Mouse (Mus musculus): ENCODE data around the gene Prep. TPM values are rescaled to one million over a fixed set of nuclear protein-coding genes. Genes with fewer than 3 reads are reported as not detected.
"Not testable (repeated sequence)": the region's sequence is repeated elsewhere in the genome, so short reads cannot be mapped to it uniquely, and the experiment has no call there.

The Prep gene
- polyA plus RNA-seq, 1 experiment = 4.9 TPM

DNA sequence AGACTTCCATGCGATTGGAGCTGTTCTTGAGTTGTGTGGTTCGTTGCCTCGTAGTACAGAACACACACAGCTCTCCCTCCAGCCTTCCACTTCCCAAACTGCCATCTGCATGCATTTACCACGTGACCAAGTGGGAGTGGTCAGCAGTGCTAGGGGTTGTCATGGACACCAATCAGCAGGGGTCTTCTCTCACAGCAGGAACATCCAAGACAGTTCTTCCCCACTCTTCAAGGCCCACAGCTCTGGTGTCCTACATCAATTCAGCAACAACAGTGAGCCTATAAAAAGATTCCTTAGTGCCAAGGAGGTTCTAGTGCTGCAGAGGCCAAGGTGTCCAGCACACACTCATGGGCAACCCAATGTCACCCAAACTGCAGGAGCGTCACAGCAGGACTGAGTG lies 84.1 kb downstream of the Prep start:
- 81% methylated on average over 5 of the region's 5 CpGs for WGBS
- TF ChIP-seq POLR2A (IDR thresholded peaks at IDR 0.05; ENCODE audit: borderline replicate concordance, control insufficient read depth, low read depth, low read length) (no peak), CTCF (IDR thresholded peaks at IDR 0.05; ENCODE audit: control insufficient read depth, insufficient read depth, low read length) (no peak)

DNA sequence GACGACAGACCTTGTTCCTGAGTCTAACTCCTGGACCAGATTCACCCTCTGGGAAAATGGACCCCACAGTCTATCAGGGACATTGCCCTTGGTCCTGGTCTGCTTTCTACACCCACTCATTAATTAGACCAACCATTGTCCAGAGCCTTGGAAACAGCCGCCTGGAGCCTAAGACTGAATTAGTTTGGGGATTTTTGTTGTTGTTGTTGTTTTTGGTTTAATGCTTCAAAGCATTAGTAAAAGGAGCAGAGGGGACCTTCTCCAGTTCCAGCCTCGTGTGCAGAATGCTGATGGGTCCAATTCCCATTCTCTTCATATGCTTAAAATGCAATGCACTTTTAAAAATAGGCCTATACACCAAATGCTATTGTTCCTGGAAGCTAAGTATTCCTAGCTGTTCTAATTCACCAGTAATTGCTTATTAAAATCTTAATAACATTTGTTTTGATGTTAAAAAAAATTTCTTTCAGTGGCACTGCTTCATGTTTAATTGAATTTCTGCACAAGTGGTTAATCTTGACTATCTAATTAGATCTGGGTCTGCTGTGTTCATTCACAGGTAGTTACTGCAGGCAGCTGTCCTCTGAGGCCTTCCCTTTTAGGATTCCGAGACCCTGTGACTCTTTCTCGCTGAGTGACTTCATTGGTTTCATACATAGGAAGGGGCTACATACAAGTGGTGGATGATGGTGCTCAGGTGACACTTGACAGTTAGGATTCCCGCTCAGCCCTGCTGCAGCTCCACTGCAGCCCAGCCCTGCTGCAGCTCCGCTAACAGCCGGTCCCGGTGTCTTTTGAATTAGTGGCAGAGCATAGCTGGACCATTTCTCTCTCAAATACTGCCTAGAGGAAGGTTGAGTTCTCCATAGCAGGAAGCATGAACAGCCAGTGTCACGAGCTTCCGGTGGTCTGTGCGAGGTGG lies 85.0 kb downstream of the Prep start:
- Histone ChIP-seq H3K4me1 (ENCODE audit: control insufficient read depth, insufficient read depth, low read length) (no peaks in the 10 kb centered on the region), H3K27ac (ENCODE audit: control insufficient read depth, insufficient read depth, low read depth, low read length, poor library complexity) (no peak overlapping the region), H3K4me3 (replicated peaks; ENCODE audit: control insufficient read depth, low read depth, low read length) (no peak overlapping the region)
- WGBS = 83% methylated on average over 12 of the region's 12 CpGs
- TF ChIP-seq CTCF (IDR thresholded peaks at IDR 0.05; ENCODE audit: control insufficient read depth, insufficient read depth, low read length) (no peak), POLR2A (IDR thresholded peaks at IDR 0.05; ENCODE audit: borderline replicate concordance, control insufficient read depth, low read depth, low read length) (no peak)

More for the DNA sequence above, 84.1 kb downstream of the Prep start:
- H3K27ac ChIP-seq (ENCODE audit: control insufficient read depth, insufficient read depth, low read depth, low read length, poor library complexity) = no peak overlapping the region
- H3K4me3 ChIP-seq (replicated peaks; ENCODE audit: control insufficient read depth, low read depth, low read length) = no peak overlapping the region
- H3K4me1 ChIP-seq (ENCODE audit: control insufficient read depth, insufficient read depth, low read length) = no peaks in the 10 kb centered on the region

DNA sequence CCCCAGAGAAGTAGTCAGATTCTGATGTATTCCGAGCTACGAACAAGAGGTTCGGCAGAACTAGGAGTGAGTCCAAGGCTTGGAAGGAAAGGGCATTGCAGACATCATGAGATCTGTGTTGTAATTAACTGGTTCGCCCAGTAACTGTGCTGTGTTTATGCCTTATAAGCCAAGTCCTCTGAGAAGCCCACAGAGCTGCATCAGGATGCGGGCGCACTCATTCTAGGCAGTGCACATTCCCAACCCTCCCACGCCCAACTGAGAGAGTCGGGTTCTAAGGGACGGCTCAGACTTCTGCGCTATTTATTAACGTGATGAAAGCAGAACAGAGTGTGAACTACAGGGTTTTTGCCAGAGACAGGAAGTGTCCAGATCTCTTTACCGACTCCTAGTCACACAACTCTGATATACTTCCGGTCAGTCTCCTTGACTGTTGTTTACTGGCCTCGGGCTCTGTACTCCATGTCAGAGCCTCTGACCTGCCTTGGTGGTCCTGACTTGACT lies 87.6 kb downstream of the Prep start:
- TF ChIP-seq CTCF (IDR thresholded peaks at IDR 0.05; ENCODE audit: control insufficient read depth, insufficient read depth, low read length) (no peak), POLR2A (IDR thresholded peaks at IDR 0.05; ENCODE audit: borderline replicate concordance, control insufficient read depth, low read depth, low read length) (no peak)
- H3K4me1 ChIP-seq (ENCODE audit: control insufficient read depth, insufficient read depth, low read length) = no peaks in the 10 kb centered on the region
- H3K27ac ChIP-seq (ENCODE audit: control insufficient read depth, insufficient read depth, low read depth, low read length, poor library complexity) = no peak overlapping the region
- no peak overlapping the region for H3K4me3 ChIP-seq (replicated peaks; ENCODE audit: control insufficient read depth, low read depth, low read length)
- 87% methylated on average over 14 of the region's 14 CpGs for WGBS

DNA sequence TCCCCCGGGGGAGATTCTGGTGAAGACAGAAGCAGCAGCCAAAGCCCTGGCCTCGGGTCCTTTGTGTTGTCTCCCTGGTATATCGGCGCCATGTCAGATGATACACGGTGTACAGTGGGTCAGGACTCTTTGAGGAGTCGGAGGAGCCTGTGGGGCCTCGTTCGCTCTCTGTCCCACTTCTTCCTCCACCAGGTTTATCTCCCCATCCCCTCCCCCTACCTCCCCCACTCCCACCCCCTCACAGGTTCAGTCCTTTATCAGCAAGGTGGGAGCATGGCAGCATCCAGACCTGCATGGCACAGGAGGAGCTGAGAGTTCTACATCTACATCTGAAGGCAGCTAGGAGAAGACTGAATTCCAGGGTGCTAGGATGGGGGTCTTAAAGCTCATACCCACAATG lies 98.8 kb downstream of the Prep start:
- Histone ChIP-seq H3K4me3 (replicated peaks; ENCODE audit: control insufficient read depth, low read depth, low read length) (no peak overlapping the region), H3K27ac (ENCODE audit: control insufficient read depth, insufficient read depth, low read depth, low read length, poor library complexity) (no peak overlapping the region), H3K4me1 (ENCODE audit: control insufficient read depth, insufficient read depth, low read length) (no peaks in the 10 kb centered on the region)
- WGBS = 90% methylated on average over 8 of the region's 8 CpGs
- TF ChIP-seq CTCF (IDR thresholded peaks at IDR 0.05; ENCODE audit: control insufficient read depth, insufficient read depth, low read length) (no peak), POLR2A (IDR thresholded peaks at IDR 0.05; ENCODE audit: borderline replicate concordance, control insufficient read depth, low read depth, low read length) (no peak)

DNA sequence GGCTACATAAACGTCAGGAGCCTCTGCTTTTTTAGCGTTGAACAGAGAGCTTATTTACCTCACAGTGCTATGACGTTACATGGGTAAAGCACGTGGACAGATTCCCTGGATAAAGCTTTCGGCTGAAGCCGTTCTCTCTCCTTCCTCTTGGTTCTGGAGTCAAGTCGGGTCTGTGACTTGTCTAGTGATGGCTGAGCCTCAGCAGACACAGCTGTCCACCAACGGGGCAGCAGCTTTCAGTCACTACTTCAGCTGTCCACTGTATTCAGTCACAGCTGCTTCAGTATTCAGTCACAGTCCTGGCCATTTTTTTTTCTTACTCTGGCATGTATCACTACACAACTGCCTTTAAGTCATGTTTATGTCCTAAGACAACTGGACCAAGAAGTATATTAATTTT lies 106.9 kb downstream of the Prep start:
- 77% methylated on average over 8 of the region's 8 CpGs for WGBS

DNA sequence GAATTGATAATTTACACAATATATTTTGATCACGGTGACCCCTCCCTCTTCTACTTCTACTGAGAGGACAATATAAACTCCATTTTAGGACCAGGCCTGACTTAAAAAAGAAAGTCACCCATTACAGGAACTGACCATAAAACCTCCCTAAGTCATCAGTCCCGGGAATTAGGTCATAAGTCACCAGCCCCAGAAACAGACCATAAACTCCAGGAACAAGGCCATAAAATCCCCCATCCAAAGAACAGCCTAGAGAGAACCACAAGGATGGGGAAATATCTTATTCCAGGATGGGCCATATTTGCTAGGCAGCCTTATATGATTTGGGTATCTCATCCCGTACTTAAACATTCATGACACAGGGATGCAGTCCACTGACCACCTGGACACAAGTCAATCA lies 107.3 kb downstream of the Prep start:
- H3K27ac ChIP-seq (ENCODE audit: control insufficient read depth, insufficient read depth, low read depth, low read length, poor library complexity) = no peak overlapping the region
- no peak for TF ChIP-seq POLR2A (IDR thresholded peaks at IDR 0.05; ENCODE audit: borderline replicate concordance, control insufficient read depth, low read depth, low read length)
- no peak for TF ChIP-seq CTCF (IDR thresholded peaks at IDR 0.05; ENCODE audit: control insufficient read depth, insufficient read depth, low read length)
- H3K4me1 ChIP-seq (ENCODE audit: control insufficient read depth, insufficient read depth, low read length) = no peaks in the 10 kb centered on the region
- no peak overlapping the region for H3K4me3 ChIP-seq (replicated peaks; ENCODE audit: control insufficient read depth, low read depth, low read length)
- 81% methylated on average over 3 of the region's 3 CpGs for WGBS

More for the DNA sequence above, 106.9 kb downstream of the Prep start:
- TF ChIP-seq CTCF (IDR thresholded peaks at IDR 0.05; ENCODE audit: control insufficient read depth, insufficient read depth, low read length) (no peak), POLR2A (IDR thresholded peaks at IDR 0.05; ENCODE audit: borderline replicate concordance, control insufficient read depth, low read depth, low read length) (no peak)
- Histone ChIP-seq H3K4me1 (ENCODE audit: control insufficient read depth, insufficient read depth, low read length) (no peaks in the 10 kb centered on the region), H3K27ac (ENCODE audit: control insufficient read depth, insufficient read depth, low read depth, low read length, poor library complexity) (no peak overlapping the region), H3K4me3 (replicated peaks; ENCODE audit: control insufficient read depth, low read depth, low read length) (no peak overlapping the region)

DNA sequence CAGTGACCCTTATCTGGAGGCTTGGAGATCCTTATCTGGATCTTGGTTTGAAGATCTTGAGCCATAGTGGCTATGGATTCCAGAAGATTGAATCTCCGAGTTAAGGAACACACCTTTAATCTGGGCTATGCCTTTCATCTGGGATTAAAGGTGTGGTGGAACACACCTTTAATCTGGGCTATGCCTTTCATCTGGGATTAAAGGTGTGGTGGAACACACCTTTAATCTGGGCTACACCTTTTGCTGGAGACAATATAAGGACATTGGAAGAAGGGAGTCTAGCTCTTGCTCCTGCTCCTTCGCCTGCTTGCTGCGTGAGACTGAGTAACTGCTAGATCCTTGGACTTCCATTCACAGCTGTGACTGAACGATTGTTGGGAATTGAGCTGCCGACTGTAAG lies 110.8 kb downstream of the Prep start, which contains the start of gene Popdc3:
Gene Popdc3 (plus strand): TSS at position 301 of the 400 bp plus-strand sequence.
- 62% methylated on average over 2 of the region's 5 CpGs for WGBS
- not testable (repeated sequence) for H3K4me3 ChIP-seq (replicated peaks; ENCODE audit: control insufficient read depth, low read depth, low read length); H3K27ac ChIP-seq (ENCODE audit: control insufficient read depth, insufficient read depth, low read depth, low read length, poor library complexity); H3K4me1 ChIP-seq (ENCODE audit: control insufficient read depth, insufficient read depth, low read length)

DNA sequence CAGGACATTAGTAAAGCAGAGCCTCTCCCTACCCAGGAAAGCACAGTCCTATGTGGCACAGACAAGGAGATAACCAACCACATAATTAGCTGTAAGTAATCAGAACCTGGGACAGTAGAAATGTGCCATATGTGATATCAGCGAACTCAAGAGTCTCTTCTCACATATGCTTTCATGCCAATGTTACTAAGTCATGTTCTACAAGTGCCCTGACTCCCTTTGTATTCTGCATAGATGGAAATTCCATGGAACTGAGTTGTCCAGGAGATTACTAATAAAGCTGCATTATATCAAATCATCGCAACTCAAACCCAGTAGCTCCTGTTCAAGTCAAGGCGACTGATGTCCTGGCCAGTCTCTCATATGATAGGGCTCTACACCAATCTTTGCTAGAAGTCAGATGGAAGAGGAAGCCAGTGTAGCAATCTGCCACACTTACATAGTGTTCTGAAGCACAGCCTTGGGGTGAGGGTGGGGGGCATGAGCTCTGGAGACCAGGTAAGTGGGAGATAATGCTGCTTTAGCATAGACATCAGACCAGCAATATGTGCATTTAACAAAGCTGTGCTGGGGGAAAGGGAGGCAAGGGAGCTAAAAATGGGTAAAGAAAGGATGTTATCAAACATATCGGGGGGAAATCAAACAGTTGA lies 113.8 kb downstream of the Prep start:
- H3K4me3 ChIP-seq (replicated peaks; ENCODE audit: control insufficient read depth, low read depth, low read length) = no peak overlapping the region
- H3K27ac ChIP-seq (ENCODE audit: control insufficient read depth, insufficient read depth, low read depth, low read length, poor library complexity) = no peak overlapping the region
- H3K4me1 ChIP-seq (ENCODE audit: control insufficient read depth, insufficient read depth, low read length) = no peaks in the 10 kb centered on the region
- no peak for TF ChIP-seq POLR2A (IDR thresholded peaks at IDR 0.05; ENCODE audit: borderline replicate concordance, control insufficient read depth, low read depth, low read length)
- no peak for TF ChIP-seq CTCF (IDR thresholded peaks at IDR 0.05; ENCODE audit: control insufficient read depth, insufficient read depth, low read length)
- WGBS = 81% methylated on average over 4 of the region's 4 CpGs

Measured in bone marrow, adult 2 months (tissue).